Mouse (Mus musculus): ENCODE measurements around the gene Ltbp4.

Gene Ltbp4

DNA sequence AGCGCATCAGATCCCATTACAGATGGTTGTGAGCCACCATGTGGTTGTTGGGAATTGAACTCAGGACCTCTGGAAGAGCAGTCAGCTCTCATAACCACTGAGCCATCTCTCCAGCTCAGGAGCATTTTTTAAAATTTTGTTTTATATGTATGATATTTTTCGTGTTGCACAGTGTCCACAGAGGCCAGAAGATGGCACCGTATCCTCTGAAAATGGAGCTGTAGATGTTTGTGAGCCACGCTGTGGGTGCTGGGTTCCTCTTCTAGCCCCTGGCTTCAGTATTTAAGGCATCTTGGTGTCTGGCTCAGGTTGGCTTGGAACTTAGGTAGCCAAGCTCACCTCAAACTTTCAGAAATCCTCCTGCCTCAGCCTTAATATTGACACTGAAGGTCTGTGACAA lies 41.0 kb downstream of the Ltbp4 start:
- no peak for DNase-seq

GRCm38 (mm10) chr7:27295956-27296355 lies 41.5 kb downstream of the Ltbp4 start:
- no peak for DNase-seq

DNA sequence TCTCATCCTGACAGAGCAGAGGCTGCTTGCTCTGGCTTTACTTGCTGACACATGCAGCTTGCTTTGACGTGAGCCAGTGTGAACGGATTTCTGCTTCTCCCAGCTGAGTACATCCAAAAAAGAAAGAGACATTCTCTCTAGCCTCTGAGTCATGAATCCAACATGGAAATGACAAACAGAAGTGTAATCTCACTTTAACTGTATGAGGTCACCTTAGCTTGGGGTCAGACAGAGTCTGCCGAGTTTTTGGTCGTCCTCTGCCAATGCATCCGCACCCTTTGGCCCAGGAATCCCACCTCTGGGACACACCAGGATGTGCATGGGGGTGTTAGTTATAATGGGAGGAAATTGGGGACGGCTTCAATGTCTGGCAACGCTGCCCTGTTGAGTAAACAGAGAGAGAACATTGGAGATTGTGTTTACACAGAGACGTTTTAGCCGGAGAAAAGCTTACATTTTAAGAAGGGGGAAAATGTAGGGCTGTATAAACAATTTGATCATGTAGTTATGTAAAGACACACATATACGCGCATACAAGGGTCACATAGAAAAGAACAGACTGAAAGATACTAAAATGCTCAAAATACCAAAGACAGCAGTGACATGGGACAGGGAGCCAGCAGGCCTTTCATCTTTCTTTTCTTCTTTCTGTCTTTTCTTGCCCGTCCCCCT lies 45.6 kb downstream of the Ltbp4 start:
- DNase-seq = no peak

DNA sequence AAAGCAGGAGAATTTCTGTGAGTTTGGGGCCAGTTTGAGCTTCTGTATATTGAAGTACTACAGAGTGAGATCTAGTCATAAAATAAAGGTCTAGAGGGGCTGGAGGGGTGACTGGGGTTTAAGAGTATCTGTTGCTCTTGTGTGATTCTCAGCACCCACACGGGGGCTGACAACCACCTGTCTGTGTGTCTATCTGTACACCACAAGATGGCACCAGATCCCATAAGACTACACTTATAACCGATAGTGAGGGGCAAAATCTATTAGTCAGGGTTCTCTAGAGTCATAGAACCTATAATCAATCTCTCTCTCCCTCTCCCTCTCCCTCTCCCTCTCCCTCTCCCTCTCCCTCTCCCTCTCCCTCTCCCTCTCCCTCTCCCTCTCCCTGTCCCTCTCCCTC lies 46.9 kb downstream of the Ltbp4 start:
- no peak for DNase-seq

DNA sequence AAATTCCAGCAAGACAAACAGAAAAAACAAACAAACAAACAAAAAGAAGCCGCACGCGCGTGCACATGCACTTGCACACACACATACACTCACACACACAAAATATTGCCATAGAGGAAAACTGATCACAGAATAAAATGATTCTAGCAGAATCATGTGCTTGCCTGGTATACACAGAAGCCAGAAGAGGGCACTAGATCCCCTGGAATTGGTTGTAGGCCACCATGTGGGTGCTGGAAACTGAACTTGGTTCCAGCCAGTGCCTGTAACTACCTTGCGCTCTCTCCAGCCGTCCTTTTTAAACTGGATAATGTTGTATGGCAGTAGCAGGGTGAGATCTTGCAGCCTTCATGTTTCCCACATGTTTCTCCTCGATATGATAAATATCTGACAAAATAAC lies 48.8 kb downstream of the Ltbp4 start:
- no peak for DNase-seq

DNA sequence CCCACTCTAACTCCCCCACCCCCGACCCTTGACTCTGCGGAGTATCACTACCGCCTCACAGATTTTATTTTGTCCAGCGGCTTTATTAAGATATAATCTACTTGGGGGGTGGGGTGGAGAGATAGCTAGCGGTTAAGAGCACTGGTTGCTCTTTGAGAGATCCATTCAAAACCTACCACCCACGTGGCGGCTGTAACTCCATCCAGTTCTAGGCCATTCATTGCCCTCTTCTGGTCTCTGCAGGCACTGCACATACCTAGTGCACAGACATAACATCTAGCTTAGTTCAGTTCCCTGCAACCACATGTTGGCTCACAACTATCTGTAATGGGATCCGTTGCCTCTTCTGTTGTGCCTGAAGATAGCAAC lies 51.8 kb downstream of the Ltbp4 start:
- DNase-seq = peak; percentile 58 to 61

- peak; percentile 32 to 34 for DNase-seq
Measured at GRCm38 (mm10) chr7:27284865-27285697, 52.4 kb downstream of the Ltbp4 start.

GRCm38 (mm10) chr7:27282225-27282624 lies 55.3 kb downstream of the Ltbp4 start:
- no peak for DNase-seq

DNA sequence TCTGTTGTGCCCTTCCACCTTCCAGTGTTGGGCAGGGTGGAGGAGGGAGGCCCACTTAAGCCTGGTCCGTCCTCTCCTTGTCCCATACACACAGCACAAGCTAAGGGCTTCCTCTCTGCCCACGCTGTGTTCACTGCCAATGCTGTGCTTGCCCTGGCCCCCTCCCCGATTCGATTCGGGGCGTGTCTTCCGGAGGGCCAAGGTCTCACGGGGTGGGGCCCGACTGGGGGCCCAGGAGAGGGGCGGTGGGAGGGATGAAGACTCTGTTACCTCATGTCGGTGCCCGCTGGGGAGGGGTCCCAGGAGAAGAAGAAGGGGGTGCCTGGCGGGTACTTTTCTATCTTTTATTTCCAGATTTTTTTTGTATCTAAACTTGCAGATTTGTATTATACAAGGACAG lies 55.8 kb downstream of the Ltbp4 start:
- DNase-seq = no peak

GRCm38 (mm10) chr7:27277191-27277590 lies 60.3 kb downstream of the Ltbp4 start:
- peak; percentile 22 to 36 for DNase-seq

DNA sequence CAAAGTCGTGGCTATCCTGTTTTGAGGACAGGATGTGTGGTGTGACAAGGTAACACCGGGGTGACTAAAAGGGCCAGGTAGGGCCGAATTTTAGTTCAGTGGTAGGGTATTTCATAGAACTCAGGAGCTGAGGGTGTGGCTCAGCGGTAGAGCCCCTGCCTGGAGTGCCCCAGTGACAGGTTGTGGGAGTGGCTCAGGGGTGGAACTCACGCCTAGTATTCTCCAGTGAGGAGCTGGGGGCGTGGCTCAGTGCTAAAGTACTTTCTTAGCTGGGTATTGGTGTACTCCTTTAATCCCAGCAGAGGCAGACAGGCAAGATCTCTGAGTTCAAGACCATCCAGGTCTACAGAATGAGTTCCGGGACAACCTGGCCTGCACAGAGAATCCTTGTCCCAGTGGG lies 61.5 kb downstream of the Ltbp4 start:
- no peak for DNase-seq

- DNase-seq = no peak
Measured at GRCm38 (mm10) chr7:27274916-27275315, 62.6 kb downstream of the Ltbp4 start.

GRCm38 (mm10) chr7:27273739-27274351 lies 63.6 kb downstream of the Ltbp4 start:
- DNase-seq = peak; percentile 38 to 44

DNA sequence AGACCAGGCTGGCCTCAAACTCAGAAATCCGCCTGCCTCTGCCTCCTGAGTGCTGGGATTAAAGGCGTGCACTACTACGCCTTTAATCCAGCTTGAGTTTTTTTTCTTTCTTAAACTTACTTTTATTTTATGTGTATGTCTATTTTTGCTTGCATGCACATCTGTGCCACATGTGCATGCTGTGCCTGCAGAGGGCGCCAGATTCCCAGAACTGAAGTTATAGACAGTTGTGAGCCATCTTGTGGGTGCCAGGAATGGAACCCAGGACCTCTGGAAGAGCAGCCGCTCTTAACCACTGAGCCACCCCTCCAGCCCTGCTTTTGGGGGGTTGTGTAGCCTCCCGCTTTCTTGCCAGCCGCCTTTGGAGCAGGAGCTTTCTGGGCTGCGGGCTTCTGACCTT lies 66.1 kb downstream of the Ltbp4 start:
- no peak for DNase-seq

DNA sequence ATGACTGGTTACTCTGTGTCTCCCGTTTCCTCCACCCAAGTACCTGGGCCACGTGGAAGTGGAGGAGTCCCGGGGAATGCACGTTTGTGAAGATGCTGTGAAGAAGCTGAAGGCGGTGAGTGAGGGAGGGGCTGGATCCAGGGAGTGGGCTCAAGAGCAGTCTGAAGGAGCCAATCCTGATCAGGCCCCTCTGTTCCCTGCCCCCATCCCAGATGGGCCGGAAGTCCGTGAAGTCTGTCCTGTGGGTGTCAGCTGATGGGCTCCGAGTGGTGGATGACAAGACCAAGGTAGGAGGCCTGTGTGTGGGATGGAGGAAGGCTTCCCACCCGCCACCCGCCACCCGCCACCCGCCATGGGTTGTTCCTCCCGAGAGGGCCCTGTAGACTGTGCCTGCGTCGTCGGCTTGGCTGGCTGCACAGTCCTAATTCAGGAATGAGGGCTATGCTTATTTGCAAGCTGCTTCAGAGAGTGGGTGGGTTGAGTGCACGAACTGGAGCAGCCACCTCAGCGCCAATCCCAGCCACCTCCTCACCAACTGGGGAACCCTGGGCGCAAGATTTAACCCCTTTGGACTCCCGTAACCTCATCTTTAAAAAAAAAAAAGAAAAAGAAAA lies 70.9 kb downstream of the Ltbp4 start:
- no peak for DNase-seq

GRCm38 (mm10) chr7:27264761-27265160 lies 72.7 kb downstream of the Ltbp4 start:
- DNase-seq = no peak

DNA sequence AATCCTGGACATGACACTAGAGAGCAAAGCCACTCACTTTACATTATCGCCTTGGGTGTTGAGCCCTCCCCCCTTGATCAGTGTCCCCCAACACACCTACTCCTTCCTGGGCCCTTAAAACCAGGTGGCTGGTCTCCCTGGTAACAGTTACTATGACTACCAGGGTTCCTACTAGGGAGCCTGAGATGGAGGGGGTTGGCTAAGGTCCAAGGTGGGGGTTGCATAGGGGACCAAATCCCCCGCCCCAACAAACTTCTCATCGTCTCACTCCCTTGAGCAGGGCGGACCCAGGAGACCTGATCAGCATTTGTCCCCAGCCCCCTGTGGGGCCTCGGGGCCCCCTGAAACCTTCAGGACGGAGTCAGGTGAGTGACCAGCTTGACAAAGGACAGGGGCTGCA lies 75.6 kb downstream of the Ltbp4 start:
- DNase-seq = no peak

DNA sequence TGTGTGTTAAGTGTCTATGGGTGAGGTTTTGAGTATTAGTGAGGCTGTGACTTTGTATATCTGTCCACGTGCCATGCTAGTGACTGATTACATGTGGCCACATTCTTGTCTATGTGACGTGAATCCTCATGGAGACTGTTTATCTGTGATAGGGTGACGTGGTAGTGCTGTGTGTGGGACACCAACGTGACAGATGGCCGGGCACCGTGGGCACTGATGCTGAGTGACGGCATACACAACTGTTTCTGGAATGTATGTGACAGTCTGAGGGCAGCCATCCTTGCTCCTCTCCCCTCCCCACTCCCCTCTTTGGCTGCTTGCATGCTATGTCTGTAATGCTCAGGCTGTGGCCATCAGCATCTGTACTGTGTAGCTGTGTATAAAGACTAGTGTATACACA lies 76.6 kb downstream of the Ltbp4 start:
- DNase-seq = no peak

- no peak for DNase-seq
Measured at GRCm38 (mm10) chr7:27259771-27260170, 77.7 kb downstream of the Ltbp4 start.

DNA sequence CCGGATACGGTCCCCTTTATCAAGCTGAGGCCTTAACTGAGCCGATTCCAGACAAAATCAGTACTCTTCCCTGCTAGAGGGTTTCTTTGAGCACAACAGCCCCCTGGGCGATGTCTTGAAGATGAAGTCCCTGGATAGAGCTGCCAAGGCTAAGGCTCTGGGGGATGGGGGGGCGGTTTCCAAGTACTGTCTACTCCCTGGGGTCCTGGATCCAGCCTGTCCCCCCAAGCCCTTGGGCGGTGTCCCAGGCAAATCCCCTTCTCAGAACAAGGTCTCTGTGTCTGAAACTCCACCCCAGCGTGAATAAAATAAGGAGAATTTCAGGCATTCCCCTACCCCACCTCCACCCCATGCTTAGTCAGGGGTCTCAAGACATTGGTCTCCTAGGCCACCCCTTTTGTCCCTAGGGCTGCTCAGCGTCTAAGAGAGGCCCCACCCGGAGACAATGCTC lies 78.2 kb downstream of the Ltbp4 start:
- peak in 1 of 2 experiments; percentile 11 for DNase-seq

DNA sequence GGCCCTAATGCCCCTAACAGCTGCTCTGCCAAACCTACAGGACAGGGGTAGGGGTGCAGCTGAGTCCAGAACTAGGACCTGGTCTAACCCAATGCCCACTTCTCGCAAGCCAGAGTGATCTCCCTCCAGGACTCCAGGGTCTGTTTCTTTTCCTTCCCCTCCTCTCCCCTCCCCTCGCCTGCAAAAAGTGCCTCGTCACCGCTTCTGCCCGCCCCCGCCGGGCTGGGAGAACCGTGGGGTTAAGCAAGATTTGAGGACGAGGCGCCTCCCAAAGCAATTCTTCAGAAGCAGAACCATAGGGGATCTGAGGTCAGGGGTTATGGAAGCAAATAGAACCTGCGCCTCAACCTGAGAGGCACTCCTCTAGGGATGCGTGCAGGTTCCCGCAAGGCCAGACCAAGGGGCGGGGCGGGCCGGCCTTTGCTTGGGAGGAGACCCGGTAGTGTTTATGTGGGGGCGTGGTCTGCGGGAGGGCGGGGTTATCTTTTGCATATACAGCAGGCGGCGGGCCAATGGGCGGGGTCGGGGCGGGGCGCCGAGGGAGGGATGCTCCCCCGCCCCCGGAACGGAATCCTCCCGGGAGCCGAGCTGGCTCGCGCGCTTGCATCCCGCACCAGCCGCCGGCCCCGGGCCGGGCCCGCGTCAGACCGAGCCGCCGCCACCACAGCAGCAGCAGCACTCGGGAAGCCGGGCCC lies 79.1 kb downstream of the Ltbp4 start, which contains the start of gene Numbl:
Numbl (plus strand) TSS at position 229 of the 695 bp plus-strand sequence.
- peak; percentile 90 for DNase-seq

DNA sequence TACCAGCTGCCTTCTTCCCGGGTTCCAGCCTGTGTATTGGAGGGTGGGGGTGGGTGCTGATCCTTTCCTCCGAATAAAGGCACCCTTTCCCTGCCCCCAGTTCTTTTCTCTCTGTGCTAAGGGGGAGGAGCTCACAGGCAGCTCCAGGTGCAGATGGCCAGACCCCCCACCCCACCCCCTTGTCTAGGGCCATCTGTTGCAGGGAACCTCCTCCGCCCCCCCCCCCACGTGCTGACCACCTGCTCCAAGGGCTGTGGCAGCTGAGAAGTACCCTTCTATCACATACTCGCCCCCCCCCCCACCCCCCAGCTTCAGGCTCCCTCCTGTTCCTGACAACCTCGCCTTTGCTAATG lies 79.7 kb downstream of the Ltbp4 start:
- DNase-seq = no peak

Data from B cell, adult 2 months (primary cell).